Mouse (Mus musculus) kidney, postnatal 25 days (tissue): ENCODE data around the gene Retreg2.

Source experiments
- DNase-seq, 2 experiments: peaks; one replicate each; pipeline ENCODE4 v3.0.0; 2021; ENCODE audit warnings: mixed read lengths in 2 of 2

The Retreg2 gene

GRCm38 (mm10) chr1:75142301-75143261 lies at the start of gene Retreg2, which contains the start of gene Cnppd1:
Retreg2 (plus strand) TSS chr1:75142778.
Cnppd1 (minus strand) TSS chr1:75142711.
- peak; percentile 97 to 98 for DNase-seq

GRCm38 (mm10) chr1:75122211-75122610 lies 20.4 kb upstream of the Retreg2 start:
- peak in 1 of 2 experiments; percentile 25 for DNase-seq

- DNase-seq: peak; percentile 97 to 98
Observed at GRCm38 (mm10) chr1:75124346-75125321, 17.9 kb upstream of the Retreg2 start, which contains the start of gene Nhej1. Nhej1 (minus strand) TSS chr1:75125200.

- no peak for DNase-seq
Observed at GRCm38 (mm10) chr1:75125418-75125817, 17.2 kb upstream of the Retreg2 start.

GRCm38 (mm10) chr1:75128641-75129040 lies 13.9 kb upstream of the Retreg2 start:
- no peak for DNase-seq

GRCm38 (mm10) chr1:75133421-75134207 lies 9.0 kb upstream of the Retreg2 start, which contains the start of gene Slc23a3:
Slc23a3 (minus strand) TSS chr1:75133890.
- DNase-seq: peak; percentile 67 to 83

- DNase-seq: no peak
Observed at GRCm38 (mm10) chr1:75136293-75136692, 6.3 kb upstream of the Retreg2 start.

- DNase-seq: no peak
Observed at GRCm38 (mm10) chr1:75136730-75137129, 5.8 kb upstream of the Retreg2 start.

GRCm38 (mm10) chr1:75138448-75138847 lies 4.1 kb upstream of the Retreg2 start:
- DNase-seq: no peak

GRCm38 (mm10) chr1:75140601-75141190 lies 1.9 kb upstream of the Retreg2 start:
- DNase-seq: peak; percentile 38 to 65

GRCm38 (mm10) chr1:75141486-75142190 lies 940 bp upstream of the Retreg2 start:
- DNase-seq: peak; percentile 69 to 88

- DNase-seq: no peak
Observed at GRCm38 (mm10) chr1:75145589-75145988, 3.0 kb downstream of the Retreg2 start.

- peak; percentile 49 to 79 for DNase-seq
Observed at GRCm38 (mm10) chr1:75147411-75148135, 5.0 kb downstream of the Retreg2 start.

- DNase-seq: no peak
Observed at GRCm38 (mm10) chr1:75148727-75149126, 6.1 kb downstream of the Retreg2 start.

- DNase-seq: no peak
Observed at GRCm38 (mm10) chr1:75155837-75156236, 13.3 kb downstream of the Retreg2 start.

GRCm38 (mm10) chr1:75158990-75159389 lies 16.4 kb downstream of the Retreg2 start:
- DNase-seq: no peak

- no peak for DNase-seq
Observed at GRCm38 (mm10) chr1:75159540-75160255, 17.1 kb downstream of the Retreg2 start.

GRCm38 (mm10) chr1:75160256-75160617 lies 17.7 kb downstream of the Retreg2 start:
- DNase-seq: no peak

GRCm38 (mm10) chr1:75168093-75168471 lies 25.5 kb downstream of the Retreg2 start:
- no peak for DNase-seq
